Mouse (Mus musculus) 416B (cell line): ENCODE measurements around the gene Stom.

Source experiments
- DNase-seq: peaks from one replicate; pipeline ENCODE4 v3.0.0; 2011; ENCODE audit warnings: low read depth

Gene Stom

GRCm38 (mm10) chr2:35272881-35273280 lies 63.9 kb downstream of the Stom start:
- no peak for DNase-seq

- DNase-seq: peak; percentile 84
Observed at GRCm38 (mm10) chr2:35271817-35272216, 65.0 kb downstream of the Stom start.

- peak; percentile 90 for DNase-seq
Observed at GRCm38 (mm10) chr2:35270531-35270984, 66.2 kb downstream of the Stom start.

GRCm38 (mm10) chr2:35269716-35270260 lies 67.0 kb downstream of the Stom start:
- peak; percentile 77 for DNase-seq

GRCm38 (mm10) chr2:35269136-35269535 lies 67.6 kb downstream of the Stom start:
- peak; percentile 96 for DNase-seq

GRCm38 (mm10) chr2:35267876-35268566 lies 68.8 kb downstream of the Stom start:
- no peak for DNase-seq

- no peak for DNase-seq
Observed at GRCm38 (mm10) chr2:35267156-35267875, 69.5 kb downstream of the Stom start.

GRCm38 (mm10) chr2:35266251-35266905 lies 70.4 kb downstream of the Stom start:
- DNase-seq: no peak

- no peak for DNase-seq
Observed at GRCm38 (mm10) chr2:35265775-35266174, 71.0 kb downstream of the Stom start.

GRCm38 (mm10) chr2:35265296-35265695 lies 71.5 kb downstream of the Stom start:
- DNase-seq: peak; percentile 87

GRCm38 (mm10) chr2:35264095-35264494 lies 72.7 kb downstream of the Stom start:
- peak; percentile 87 for DNase-seq
